Mouse (Mus musculus) cerebellum, postnatal 36 days (tissue): Measurements from ENCODE around the gene Fam229a.

Experiments used
- DNase-seq, 2 experiments: peaks; one replicate each; pipeline ENCODE4 v3.0.0; 2021 to 2022; ENCODE audit warnings: mixed read lengths in 2 of 2

The Fam229a gene

DNA sequence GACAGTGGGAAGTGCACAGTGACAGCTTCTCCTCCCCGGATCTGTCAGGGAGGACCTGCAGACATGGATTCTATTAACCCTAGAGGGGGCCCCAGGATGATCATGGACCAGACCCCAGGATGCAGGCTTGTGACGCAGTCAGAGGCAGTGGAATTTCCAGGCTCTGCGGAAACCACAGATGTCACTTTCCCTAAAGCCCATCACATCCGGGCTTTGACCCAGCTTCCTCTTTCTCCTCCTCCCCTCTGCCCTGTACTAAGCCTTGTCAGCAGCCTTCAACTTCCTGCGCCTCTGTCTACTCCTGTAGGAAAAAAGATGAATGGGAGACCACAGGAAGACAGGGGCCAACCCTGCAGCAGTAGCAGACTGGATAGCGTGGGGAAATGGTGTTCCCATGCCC is 5.6 kb downstream of the Fam229a start:
- DNase-seq: no peak

DNA sequence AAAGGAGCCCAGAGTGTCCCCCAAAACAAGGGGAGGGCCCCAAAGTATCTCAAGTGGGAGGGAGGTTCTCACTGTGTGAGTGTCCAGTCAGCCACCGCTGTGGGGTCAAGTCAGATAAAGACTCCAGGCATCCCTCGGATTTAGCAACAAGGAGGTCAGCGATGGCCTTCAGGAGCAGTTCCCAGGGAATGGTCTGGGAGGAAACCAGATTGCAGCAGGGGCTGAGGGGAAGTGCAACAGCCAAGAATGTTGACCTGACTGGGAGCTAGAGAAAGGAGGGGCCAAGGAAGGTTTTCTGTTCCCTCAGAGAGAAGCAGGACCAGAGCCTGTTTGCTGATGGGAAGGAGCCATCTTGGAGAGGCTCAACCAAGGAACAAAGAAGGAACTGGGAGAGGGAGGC is 8.0 kb downstream of the Fam229a start:
- no peak for DNase-seq

DNA sequence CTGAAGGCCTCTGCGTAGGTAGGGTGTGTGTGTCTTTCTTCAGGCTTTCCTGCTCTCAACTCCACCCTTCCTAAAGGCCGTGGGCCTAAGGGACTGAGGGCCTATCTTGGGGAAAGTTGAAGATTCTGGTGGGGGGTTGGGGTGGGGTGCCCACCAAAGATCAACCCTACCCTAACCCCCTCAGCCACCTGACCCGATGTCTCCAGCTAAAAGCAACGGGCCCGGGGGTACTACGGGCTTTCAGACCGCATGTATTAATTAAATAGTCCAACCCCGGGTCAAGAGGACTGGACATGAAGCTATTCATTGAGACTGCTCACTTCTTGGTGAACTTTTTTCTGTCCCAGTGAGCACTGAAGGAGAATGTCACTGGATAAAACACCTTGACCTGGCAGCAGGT is 9.0 kb downstream of the Fam229a start:
- DNase-seq: no peak

DNA sequence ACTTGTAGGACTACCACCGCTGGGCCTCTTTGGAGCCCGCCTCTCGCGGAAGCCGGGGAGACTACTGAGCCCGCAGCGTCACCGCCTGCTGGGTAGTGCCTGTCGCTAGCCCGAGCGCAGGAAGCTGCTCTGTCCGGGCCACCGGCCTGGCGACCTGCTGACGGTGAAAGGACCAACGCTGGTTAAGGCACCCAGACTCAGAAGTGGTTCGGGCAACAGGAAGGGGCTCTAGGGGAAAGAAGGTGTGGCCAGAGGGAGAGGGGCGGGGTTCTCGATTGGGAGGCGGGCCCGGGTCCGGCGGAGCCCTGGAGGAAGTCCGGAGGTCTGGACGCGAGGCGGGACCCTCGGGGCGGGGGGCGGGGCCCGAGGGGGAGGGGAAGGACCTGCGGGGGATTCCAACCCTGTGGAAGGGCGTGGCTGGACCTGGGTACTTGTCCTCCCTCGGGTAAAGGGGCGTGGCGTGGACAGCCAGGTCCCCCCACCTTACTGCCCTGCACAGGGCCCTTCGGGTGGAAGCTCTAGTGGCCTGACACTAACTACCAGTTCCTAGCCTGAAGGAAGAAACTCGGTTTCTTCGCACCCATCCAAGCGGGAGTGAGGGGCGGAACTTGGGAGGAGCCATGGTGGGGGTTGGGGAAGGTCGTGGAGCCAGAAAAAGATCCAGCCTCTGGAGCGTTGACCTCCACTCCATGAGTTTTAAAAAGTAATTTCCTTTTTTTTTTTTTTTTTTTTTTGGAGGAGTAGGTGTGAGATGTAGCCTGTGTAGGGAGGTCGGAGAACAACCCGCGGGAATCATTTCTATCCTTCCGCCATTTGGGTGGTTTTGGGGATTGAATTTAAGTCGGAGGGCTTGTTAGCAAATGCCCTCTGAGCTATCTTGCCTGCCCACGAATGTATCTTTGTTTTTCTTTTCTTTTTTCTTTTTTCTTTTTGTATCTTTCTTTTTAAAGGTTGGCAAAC is 9.9 kb downstream of the Fam229a start:
- peak; percentile 26 to 38 for DNase-seq

DNA sequence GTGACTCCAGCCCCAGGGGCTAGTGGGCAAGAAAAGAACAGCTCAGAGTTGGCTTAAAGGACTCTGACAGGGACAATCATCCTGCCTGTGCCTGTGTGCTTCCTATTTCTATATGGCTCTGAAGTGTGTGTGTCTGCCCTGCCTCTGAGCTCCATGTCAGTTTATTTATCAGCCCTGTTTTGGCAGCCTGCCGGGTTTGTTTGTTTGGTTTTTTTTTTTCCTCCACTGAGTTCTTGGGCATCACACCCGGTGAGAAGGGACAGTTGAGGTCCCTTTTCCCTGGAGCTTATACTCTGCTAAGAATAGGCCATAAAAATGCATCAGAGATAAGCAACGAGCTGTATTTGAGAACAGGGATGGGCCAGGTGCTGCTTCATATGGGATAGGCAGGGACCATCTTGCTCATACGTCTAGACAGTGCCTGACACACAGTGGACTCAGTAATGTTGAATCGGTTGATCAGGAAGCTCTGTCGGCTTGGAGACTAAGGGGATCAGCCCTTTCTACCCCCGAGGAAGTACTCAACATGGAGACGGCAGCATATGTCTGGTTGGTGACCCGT is 11.4 kb downstream of the Fam229a start:
- no peak for DNase-seq

DNA sequence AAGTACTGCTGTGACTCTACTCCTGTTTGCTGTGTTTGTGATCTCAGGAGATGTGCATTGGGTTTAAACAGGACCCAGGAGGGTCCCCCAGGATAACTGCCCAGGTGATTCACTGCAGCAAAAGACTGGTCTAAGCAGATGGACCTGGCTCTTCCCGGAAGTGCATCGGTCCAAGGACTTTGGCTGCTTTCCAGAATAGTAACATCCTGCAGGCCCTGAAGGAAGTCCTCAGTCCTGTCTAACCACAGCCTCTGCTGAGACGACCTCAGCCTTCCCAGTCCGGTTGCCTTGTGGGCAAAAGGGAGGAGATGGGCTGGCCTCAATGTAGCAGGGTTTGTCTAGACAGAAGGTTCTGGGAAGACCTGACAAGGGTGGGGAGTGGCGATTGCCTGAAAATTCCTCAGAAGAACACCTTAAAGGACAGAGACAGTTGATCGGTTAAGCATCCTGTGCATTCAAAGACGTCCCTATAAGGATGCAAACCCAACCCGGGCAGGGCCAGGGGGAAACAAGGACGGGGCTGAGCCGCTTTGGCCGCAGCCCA is 12.0 kb downstream of the Fam229a start:
- no peak for DNase-seq

DNA sequence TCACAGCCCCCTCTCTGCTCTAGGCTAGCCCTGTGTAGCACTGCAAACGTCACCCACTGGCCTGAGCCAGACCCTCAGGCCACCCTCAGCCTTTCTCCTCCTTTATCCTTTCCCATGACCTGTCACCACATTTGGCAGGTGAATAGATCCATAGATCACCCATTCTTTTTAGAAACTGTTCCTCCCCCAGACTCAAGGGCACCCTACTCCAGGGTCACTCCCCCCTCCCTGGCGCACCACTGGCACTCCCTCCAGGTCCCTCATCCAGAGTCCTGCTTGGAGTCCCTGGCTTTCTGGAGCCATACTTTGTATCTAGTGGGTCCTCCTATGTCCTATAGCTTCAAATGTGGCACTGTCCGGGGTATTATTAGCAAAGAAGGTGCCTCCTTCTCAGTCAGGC is 14.5 kb downstream of the Fam229a start:
- no peak for DNase-seq

DNA sequence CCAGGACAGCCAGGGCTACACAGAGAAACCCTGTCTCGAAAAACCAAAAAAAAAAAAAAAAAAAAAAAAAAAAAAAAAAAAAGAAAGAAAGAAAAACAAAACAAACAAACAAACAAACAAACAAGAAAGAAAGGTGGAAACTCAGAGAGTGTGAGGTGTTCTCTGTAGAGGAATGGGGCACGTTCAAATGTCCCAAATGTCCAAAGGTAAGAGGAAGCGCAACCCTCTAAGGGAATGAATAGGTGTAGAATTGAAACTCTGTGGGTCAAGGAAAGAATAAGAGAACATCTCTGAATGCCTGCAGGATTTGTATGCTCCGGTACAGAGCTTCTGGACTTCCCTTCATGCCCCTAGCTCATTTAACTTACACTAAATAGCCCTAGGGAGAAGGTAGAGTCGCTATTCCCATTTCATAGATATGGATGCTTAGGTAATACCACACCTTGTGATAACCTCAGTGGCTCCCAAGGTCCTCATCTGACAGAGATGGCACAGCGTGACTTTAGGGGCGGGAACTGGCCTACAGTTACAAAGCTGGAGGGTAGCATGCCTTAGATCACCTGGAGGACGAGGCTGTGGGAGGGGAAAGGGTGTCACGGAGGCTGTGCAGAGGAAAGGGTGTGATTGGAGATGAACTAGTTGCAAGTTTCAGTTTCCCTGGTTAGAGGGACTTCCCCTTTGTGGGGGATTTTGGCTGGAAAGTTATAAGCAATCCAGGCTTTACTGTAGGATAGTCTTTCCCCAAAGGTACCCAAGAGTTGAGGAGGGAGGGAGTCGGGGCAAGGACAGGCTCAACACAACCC is 16.6 kb downstream of the Fam229a start:
- DNase-seq: no peak

DNA sequence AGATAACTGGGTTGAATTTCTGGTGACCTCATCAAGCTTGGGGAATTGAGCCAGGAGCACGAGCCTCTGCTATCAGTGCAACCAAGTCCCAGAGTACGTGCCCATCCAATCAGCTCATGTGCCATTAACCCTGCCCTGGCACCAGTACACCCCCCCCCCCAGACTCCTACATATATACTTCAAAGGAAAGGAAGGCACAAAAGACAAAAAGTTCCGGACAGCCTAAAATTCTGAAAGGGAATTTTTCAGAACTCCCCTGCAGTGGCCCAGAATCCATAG is 17.2 kb downstream of the Fam229a start:
- no peak for DNase-seq

DNA sequence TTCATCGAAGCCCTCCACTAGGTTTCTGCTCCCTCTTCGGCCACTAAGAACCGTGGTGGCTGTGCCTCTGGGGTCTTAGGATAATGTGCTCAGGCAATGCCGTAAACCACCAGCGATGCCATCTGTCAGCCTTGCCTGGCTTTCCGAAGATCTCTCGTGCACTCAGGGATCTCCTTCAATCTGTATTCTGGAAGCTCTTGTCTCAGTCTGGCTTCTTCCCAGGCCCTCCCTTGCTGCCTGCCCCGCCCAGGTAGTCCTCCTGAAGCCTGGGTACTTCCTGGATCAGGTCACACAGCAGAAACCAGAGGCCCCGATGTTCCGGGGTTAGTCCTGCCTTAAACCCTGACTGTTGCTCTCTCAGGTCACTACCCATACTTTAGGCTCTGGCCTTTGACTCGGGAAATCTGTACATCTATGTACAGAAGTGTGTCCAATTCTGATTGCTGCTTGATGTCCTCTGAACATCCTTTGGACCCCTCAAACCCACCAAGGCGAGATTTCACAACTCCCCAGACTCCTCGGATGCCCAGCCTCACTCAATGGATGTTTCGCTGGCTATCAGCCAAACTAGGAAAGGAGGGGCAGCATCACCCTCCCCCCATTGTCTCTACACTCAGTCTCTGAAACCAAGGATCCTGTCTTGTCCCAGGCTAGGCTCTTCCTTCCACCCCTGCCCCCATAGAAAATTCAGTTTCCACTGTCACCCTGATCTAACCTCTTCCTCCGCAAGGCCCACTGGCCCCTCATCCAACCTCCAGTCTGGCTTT is 18.0 kb downstream of the Fam229a start:
- no peak for DNase-seq

DNA sequence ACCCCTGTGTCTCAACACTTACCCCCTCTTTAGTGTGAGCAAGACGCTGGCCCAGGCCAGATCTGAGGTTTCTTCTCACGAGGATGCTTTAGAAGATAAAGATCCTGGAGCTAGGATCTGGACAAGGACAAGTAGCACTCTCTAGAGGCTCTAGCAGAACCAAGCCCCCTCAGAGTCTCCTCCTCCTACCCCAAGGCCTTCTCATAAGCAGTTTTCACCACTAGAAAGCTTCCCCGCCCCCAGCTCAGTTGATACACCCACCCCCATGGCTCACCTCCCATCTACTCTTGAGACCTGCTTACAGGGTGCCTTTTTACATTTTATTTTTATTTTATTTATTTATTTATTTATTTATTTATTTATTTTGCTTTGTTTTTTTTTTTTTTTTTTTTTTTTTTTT is 18.7 kb downstream of the Fam229a start:
- DNase-seq: no peak

DNA sequence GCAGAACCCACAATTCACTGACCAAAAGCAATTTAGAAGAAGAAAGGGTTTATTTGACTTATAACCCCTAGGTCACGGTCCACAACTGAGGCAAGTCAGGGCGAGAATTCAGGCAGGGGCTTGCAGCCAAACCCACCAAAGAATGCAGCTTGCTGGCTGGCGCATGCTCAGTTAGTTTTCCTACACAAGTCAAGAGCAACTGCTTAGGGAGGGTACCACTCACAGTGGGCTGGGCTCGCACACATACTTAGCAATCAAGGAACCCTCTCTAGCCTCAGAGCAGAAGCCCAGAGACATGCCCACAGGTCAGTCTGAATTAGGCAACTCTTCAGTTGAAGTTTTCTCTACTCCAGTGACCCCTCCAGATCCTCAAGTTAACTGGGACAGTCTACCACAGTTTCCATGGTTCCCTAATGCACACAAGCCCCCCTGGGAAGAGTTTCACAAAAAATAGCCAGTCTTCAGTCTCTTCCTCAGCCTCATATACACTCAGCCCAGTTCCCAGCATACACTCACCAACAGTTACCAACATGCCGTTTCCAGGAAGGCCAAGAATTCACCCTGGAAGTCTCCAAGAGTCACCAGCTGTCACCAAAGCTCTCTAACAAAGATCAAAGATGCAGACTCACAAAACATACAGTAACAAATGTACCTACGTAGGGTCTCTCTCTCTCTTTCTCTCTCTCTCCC is 19.9 kb downstream of the Fam229a start:
- no peak for DNase-seq

DNA sequence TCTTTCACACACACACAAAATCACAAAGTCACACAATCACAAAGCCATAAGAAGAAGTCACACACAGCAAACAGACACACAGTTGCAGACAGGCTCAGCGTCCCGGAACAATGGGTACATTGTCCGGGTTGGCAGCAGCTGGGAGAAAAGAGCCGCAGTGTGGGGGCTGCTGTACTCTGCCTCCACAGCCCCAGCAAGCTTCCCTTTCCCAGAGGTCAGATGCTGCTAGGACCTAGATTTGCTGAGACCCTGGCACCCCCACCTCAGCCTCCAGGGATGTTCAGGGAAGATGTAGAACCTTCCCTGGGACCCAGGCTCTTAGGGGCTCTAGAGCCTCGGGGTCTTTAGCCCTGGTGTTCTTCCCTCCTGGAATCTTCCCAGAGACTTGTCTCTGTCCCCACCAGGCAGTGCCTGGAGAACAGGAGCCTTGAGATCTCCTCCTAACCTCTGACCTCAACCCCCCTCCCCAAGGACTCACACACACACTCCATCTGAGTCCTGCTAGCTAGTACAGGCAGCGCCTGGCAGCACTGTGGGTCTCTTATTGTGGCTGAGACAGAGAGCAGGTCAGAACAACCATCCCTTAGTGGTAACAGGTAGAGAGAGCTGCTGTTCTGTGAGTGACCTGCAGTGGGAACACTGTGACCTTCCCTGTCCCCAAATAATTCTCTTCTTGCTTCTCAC is 20.6 kb downstream of the Fam229a start:
- DNase-seq: no peak

DNA sequence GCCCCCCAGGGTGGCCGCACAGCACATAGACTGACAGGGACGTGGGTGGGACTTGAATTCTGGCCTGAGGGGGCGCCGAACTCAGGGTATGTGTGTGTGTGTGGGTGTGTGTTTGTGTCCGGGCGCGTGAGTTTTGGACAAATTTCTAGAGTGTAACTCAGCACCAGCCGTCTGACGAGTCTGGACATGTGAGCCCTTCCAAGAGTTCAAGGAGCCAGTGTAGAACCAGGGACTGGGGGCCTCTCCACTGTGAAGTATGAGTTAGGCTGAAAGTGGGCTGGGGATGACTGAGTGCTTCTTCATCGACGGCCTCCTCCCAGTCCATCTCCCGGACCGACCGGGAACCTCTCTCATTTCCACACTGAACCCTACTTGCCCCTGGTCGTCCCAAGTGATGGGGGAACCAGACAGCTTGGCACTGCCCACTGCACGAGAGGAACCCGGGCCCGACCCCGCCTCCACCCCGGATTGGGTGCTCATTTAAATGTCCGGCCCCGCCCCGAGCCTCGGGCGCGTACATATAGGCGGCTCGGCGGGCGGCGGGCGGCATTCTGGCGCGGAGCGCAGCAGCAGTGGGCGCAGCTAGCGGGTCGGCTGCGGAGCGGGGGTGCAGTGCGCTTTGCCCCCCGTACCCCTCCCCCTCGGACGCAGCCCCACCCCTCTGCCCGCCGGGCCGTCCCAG is 22.2 kb downstream of the Fam229a start, which contains the start of gene Marcksl1:
TSS of gene Marcksl1 (plus strand) at position 496 of the 682 bp plus-strand sequence.
- peak; percentile 16 to 32 for DNase-seq

DNA sequence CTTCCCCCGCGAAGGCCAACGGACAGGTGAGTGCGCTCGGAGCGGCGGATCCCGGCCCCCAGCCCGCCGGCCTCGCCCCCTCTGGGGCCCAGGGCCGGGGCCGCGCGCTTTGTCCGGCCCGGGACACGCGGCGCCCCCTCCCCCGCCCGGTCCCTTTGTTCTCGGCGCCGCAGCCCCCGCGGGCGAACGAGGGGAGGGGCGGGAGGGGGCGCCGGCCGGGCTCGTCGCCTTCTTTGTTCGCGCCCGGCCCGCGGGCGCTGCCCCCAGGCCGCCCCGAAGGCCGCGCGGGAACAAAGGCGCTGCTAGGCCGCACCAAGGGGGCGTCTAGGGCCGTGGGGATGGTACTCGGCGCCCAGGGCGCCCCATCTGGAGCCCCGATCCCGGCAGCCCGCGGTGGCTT is 22.9 kb downstream of the Fam229a start:
- DNase-seq: no peak

DNA sequence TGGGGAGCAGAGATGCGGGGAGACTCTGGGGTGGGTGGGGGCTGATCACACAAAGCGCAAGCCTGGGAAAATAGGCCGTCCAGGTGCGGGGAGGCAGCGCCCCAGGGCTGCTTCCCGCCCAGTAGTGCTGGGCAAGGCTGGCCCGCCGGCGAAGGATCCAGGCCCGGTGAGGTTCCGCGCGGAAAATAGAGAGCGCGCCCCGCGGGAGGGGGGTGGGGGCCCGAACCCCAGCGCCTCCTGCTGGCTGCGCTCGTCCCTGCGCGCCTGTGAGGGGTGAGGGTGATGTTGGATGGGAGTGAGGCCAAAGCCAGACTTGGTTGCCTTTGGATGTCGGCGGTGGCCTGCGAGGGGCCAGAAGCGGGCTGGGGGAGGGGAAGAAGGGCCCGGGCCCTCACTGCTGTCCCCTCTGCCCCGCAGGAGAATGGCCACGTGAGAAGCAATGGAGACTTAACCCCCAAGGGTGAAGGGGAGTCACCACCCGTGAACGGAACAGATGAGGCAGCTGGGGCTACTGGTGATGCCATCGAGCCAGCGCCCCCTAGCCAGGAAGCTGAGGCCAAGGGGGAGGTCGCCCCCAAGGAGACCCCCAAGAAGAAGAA is 23.4 kb downstream of the Fam229a start:
- no peak for DNase-seq

DNA sequence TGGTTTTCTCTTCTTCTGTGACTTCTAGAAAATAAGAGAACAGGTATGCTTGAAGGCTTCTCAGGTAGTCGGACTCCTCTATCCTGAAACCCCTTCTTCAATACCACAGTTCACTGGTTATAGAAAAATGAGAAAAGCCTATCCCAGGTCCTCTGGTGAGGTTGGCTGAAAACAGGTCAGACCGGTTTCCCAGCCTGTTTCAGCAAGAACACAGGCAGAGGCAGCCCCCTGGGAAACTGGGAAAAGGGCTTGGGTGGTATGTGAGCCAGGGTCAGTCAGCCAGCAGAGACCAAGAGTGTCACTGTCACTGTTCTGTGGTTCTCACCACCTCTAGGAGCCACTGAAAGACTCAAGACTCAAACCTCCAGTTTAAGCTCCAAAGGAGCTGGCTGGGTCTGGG is 25.9 kb downstream of the Fam229a start:
- no peak for DNase-seq

DNA sequence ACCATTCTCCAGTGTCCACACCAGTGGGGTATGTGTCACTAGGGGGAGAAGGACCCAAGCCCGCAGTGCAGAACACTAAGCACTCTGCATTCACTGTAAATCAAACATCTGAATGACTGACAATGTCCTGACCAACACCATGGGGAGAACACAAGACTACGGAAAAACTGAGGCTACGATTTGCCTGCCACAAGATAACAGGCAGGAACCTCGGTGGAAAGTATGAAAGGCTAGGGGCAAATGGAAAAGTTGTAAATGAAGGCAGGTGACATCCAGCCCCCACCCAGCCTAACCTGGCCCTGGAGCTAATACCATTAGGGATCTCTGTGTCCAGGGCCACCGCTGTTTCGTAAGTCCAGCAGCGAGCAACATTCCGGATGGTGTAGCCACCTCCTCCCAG is 27.5 kb downstream of the Fam229a start:
- no peak for DNase-seq

DNA sequence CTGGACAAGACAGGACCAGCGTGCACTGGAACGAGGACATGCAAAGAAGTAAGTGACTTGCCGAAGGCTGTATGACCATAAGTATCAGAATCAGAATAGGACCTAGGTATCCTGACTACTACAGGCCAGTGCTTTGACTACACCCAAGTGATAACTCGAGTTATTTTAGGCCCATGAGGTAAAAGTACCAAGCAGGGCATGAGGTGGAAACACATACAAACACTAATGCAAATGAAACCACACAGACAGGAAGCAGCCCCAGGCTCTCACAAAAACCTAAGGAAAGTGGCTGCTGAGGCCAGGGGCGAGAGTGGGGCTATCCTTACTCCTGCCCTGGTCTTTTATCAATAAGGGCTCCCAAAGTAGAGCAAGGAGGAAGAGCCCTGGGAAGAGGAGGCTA is 34.3 kb downstream of the Fam229a start:
- no peak for DNase-seq

DNA sequence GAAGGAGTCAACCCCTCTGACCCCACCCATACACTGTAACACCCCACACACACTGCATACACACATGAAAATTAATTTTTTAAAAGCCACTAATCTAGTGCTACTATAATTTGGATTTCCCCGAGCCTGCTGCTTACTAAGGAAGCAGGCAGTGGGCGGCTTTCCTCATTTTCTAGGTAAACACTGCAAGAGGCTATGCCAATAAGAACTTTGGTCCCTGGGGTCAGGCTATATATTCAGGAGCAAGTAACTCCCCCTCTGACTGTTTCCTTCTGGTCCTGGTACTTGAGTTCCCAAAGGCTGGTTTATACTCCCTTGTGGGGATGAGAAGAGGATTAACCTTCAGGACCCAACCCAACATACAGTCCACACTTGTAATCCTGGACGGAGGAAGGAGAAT is 34.9 kb downstream of the Fam229a start:
- DNase-seq: no peak
